Mouse (Mus musculus) frontal cortex, postnatal 14 days (tissue): ENCODE data around the gene Zfp217.

ENCODE experiments used
- DNase-seq, 2 experiments: peaks; one replicate each; pipeline ENCODE4 v3.0.0; 2022; ENCODE audit warnings: low spot score in 2 of 2

The Zfp217 gene

GRCm38 (mm10) chr2:170134026-170134690, 13.7 kb downstream of the Zfp217 start:
- DNase-seq: no peak

GRCm38 (mm10) chr2:170133093-170133731, 14.7 kb downstream of the Zfp217 start:
- peak; percentile 12 to 49 for DNase-seq

- no peak for DNase-seq
Observed at GRCm38 (mm10) chr2:170132716-170133092, 15.2 kb downstream of the Zfp217 start.

- DNase-seq: no peak
Observed at GRCm38 (mm10) chr2:170131981-170132460, 15.9 kb downstream of the Zfp217 start.

DNA sequence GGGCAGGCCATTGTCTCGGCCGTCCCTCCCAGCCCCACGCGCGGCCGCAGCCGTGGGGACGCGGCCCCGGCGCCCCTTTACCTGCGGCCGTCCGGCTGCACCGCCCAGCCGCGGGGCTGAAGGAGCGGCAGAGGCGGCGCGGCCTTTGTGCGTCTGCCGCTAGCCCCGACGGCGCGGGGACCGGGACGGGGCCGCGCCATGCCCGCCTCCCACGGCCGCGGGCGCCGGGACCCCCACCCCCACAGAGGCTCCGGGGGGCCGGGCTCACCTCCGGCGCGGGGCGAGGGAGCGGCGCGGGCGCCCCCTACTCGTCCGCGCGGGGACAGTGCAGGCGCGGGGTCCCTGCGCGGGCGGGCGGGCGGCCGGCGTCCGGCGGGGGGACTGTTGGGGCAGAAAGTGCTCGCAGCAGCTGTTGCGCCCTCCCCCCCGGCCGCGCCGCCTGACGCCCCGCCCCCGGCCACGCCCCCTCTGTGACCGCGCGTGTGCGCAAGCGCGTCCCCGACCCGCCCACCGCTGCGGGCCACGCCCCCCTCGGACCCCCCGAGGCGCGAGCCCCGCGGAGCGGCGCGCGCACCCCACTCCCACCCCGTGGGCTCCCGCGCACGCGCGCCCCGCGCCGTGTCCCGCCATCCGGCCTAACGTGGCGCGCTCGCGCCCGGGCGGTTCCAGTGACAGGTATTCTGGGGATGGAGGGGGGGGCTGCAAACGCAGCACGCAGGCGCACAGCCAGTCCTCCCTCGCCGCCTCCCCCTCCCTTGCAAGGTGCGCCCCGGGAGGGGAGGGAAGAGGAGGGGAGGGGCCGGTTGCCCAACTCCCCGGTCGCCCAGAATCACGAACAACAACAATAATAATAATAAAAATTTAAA, 16.9 kb downstream of the Zfp217 start:
- peak; percentile 62 for DNase-seq

- no peak for DNase-seq
Observed at GRCm38 (mm10) chr2:170129923-170130779, 17.8 kb downstream of the Zfp217 start.

- DNase-seq: no peak
Observed at GRCm38 (mm10) chr2:170129248-170129922, 18.5 kb downstream of the Zfp217 start.

- no peak for DNase-seq
Observed at GRCm38 (mm10) chr2:170128461-170129247, 19.2 kb downstream of the Zfp217 start.

GRCm38 (mm10) chr2:170127523-170127922, 20.4 kb downstream of the Zfp217 start:
- no peak for DNase-seq

GRCm38 (mm10) chr2:170126266-170126665, 21.6 kb downstream of the Zfp217 start:
- DNase-seq: no peak

- no peak for DNase-seq
Observed at GRCm38 (mm10) chr2:170122197-170122596, 25.7 kb downstream of the Zfp217 start.

GRCm38 (mm10) chr2:170120139-170121027, 27.5 kb downstream of the Zfp217 start:
- no peak for DNase-seq

- peak; percentile 42 to 73 for DNase-seq
Observed at GRCm38 (mm10) chr2:170116704-170117281, 31.1 kb downstream of the Zfp217 start.

- DNase-seq: no peak
Observed at GRCm38 (mm10) chr2:170110306-170110705, 37.6 kb downstream of the Zfp217 start.

- DNase-seq: no peak
Observed at GRCm38 (mm10) chr2:170109528-170109927, 38.4 kb downstream of the Zfp217 start.

- no peak for DNase-seq
Observed at GRCm38 (mm10) chr2:170107791-170108190, 40.1 kb downstream of the Zfp217 start.

DNA sequence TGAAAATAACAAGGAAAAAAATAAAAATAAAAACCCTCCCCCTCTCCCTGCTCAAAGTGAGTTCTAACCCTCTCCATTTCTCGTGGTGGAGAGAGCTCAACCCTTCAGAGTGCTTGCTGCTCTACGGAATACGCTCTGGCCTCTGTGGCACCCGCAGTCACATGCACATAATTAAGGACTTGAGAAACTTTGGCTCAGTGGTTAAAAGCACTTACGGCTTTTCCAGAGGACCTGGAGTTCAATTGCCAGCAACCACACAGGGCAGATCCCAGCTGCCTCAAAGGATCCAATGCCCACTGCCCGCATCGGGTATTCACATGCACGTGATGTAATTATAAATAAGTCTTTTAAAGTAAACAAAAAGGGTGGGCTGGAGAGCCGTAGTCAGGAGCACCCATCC, 41.9 kb downstream of the Zfp217 start:
- no peak for DNase-seq

- no peak for DNase-seq
Observed at GRCm38 (mm10) chr2:170104396-170104795, 43.5 kb downstream of the Zfp217 start.

DNA sequence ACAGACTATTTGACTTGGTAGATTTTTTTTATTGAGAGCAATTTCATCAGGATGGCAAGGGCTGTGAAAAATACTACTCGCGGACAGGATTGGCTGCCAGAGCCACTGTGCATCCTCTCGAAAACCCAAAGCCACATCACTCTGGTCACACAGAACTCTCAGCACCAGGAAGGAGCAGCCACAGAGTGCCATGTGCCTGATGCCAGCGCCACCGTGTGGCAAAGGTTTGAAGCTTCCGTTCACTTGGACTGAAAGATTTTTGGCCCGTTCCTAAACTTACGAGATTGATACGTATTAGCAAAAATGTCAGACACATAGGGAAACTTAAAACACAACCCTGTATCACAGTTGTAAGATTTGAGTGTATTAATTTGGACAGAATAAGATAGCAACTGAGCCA, 44.1 kb downstream of the Zfp217 start:
- DNase-seq: peak in 1 of 2 experiments; percentile 52
